Mouse (Mus musculus) gonadal fat pad, adult 2 months (tissue): ENCODE data around the gene Traip. TPM values are rescaled to one million over a fixed set of nuclear protein-coding genes. Genes with fewer than 3 reads are reported as not detected.

ENCODE experiments used
- DNase-seq: peaks from one replicate; pipeline ENCODE4 v3.0.0-alpha.2; 2012; ENCODE audit warnings: low read depth
- polyA plus RNA-seq: library from polyadenylated mRNA; depleted of rRNA; stranded (reverse); fragments of >200 nt; gene quantifications from 2 replicates; pipeline ENCODE4 v1.2.3, GENCODE M21; 2012; rRNA removed

Gene Traip
- polyA plus RNA-seq, result 0.81 and 1.2 TPM in 2 replicates

DNA sequence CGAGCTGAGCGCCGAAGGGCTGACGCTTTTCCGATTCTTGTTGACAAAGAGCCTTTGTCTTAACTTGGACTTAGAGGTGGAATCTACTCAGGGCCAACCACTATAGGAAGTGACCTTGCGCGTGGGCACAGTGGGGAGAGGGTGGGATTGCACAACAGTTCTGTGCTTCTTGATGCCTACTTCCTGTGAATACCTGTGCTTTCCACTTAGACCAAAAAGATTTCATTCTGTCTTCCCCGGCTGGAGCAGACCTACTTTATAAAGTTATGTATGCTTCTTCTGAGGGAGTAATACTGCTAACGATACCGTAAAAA, at the start of gene Traip:
Traip (plus strand) TSS at position 215 of the 314 bp plus-strand sequence.
- DNase-seq, result no peak

DNA sequence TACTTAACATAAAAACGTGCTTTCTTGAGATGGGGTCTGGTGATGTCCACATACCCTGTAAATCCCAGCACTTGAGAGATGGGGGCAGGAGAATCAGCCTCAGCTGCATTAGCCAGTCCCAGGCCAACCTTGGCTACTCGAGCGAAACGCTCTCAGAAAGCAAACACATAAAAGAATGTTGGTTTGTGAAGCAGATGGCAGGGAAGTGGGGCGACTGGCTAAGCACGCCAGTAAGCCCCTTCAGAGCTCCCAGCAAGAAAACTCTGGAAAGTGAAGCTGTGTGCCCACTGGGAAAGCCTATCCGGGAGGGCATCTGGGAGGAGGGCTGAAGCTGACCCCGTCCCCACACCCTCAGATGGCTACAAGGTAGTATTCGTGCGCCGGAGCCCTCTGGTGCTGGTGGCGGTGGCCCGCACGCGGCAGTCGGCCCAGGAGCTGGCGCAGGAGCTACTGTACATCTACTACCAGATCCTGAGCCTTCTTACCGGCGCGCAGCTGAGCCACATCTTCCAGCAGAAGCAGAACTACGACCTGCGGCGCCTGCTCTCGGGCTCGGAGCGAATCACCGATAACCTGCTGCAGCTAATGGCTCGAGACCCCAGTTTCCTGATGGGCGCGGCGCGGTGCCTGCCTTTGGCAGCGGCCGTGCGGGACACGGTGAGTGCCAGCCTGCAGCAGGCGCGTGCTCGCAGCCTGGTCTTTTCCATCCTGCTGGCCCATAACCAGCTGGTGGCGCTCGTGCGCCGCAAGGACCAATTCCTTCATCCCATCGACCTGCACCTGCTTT, 48.9 kb upstream of the Traip start:
- DNase-seq, result no peak

DNA sequence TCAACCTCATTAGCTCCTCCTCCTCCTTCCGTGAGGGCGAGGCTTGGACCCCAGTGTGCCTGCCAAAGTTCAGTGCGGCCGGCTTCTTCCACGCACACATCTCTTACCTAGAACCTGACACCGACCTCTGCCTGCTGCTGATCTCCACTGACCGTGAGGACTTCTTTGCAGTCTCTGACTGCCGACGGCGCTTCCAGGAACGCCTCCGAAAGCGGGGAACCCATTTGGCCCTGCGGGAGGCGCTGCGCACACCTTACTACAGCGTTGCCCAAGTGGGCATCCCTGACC, 48.4 kb upstream of the Traip start:
- DNase-seq, result no peak

DNA sequence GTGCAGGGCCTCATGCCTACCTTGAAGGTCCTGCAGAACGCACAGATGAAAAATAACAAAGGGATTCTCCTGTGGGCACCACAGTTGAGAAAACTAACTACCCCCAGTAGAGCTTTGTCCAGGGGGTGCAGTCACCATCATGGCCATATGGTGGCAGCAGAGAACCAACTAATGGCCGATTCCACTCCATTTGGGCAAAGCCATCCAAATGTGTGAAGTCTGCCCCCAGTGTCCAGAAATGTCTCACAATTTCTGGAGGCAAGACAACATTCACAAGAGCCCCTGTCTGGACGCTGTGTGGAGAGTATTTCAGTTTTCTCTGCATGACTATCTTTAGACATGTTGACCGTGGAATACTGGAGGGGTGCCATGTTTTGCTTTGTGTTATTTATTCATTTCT, 45.2 kb upstream of the Traip start:
- DNase-seq, result no peak

DNA sequence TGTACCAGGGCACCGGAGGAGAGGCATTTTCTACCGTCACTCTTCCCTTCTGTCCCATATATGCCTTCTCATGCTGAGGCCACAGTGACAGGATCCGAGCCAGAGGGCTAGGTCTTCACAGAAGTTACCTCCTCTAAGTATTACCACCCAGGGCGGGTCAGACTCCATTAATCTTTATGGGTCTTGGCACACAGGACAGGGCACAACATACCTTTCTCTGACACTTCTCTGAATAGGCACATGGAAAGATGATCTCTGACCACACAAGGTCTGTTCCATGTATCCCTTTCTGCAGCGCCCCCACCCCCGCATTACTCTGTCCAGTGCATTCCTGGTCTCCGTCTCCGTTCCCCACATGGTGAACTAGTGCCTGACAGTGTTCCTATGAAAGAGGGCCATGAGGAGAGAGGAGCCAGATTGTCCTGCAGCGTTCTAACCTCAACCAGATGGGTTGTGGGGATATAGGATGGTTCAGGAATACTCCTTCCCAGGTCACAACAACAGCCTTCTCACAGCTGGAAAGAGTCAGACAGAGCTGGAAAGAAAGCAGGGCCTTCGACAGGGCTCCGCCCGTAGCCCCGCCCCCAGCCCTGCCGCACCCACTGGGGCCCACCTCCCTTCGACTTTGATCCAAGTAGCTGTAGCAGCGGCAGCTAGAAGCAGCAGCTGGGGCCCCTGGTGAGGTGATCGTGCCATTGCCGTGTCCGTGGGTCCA, 43.5 kb upstream of the Traip start, which contains the start of gene Mst1r:
Mst1r (plus strand) TSS at position 622 of the 715 bp plus-strand sequence.
- no peak for DNase-seq

DNA sequence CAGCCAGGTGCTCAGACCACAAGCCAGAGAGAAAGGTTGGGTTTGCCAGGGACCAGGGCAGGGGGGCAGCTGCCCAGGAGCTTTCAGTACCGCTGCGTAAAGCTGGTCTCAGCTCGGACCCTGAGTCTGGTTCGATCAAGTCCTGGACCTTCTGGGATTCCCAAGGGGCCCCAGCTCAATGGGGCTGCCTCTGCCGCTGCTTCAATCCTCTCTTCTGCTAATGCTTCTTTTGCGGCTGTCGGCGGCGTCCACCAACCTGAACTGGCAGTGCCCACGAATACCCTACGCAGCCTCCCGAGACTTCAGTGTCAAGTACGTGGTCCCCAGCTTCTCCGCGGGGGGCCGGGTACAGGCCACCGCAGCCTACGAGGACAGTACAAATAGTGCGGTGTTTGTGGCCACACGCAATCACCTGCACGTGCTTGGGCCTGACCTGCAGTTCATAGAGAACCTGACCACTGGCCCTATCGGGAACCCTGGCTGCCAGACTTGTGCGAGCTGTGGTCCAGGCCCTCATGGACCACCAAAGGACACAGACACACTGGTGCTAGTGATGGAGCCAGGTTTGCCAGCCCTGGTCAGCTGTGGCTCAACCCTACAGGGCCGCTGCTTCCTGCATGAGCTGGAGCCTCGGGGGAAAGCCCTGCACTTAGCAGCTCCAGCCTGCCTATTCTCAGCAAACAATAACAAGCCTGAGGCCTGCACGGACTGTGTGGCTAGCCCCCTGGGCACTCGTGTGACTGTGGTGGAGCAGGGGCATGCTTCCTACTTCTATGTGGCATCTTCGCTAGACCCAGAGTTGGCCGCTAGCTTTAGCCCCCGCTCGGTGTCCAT, 42.8 kb upstream of the Traip start:
- DNase-seq, result no peak

DNA sequence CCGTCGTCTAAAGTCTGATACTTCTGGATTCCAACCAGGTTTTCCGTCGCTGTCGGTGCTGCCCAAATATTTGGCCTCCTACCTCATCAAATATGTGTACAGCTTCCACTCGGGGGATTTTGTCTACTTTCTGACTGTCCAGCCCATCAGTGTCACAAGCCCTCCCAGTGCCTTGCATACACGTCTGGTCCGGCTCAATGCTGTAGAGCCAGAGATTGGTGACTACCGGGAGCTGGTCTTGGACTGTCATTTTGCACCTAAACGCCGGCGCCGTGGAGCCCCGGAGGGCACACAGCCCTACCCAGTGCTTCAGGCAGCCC, 42.2 kb upstream of the Traip start:
- DNase-seq, result no peak

DNA sequence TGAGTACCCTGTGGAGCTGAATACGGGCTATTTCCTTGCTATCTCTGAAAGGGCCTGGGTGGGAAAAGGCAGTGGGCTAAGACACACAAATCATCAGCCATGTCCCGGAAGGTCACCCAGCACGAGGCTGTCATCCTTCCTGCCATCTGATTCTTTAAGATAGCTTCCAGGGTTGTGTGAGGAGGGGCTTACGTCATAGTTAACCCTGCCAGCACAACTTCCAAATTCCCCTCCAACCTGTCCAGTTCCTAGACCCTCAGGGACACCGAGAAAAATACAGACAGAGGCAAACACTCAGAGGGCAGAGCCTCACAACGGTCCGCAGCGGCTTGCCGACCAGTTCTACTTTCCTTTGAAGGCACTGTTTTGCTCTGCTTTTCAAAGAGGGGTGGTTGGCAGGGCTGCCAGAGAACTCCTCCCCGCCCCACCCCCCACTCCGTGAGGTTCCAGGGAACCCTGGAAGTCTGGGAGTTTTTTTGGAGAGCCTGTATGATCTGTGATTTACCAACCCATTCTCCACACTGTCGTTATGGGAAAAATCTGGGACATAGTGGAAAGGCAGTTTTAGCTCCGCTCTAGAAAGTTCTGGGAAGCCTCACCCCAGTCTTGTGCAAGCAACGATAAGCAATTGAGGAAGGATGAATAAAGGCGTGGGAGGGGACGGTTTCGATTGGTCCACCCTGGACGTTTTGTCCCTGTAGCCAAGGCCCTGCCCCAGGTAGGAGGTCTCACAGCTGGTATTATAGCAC, 41.4 kb upstream of the Traip start:
- no peak for DNase-seq

DNA sequence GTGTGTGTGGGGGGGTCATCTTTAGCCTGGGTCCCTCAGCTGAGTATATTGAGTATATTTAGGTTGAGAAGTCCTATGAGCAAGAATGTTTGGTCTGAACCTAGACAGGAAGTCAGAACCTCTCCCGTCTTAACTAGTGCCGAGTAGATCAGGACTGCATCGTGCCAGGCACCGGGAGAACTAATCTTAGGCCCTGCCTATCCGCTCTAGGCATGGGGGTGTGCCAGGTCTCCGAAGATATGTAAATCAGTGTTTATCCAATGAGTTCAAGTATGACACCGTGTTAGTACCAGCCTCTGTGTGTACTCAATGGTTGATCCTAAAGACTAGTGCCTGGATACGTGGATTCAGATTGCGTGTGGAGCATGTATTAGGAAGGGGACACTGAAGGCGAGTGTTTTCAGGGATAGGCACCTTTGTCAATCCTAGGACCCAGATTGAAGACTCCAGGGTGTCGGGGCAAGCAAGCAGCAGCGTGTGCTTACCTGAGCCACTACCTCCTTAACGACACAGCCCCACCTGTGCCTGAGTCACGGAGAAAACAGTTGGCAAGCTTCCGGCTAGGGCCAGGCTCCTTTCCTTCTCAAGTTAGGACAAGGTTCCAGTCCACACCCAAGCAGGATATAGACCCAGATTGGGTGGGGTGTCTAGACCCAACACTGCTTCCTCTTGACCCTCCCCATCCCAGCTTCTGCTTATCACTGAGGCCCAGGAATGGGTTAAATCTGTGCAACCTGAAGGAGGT, 39.7 kb upstream of the Traip start:
- DNase-seq, result no peak

DNA sequence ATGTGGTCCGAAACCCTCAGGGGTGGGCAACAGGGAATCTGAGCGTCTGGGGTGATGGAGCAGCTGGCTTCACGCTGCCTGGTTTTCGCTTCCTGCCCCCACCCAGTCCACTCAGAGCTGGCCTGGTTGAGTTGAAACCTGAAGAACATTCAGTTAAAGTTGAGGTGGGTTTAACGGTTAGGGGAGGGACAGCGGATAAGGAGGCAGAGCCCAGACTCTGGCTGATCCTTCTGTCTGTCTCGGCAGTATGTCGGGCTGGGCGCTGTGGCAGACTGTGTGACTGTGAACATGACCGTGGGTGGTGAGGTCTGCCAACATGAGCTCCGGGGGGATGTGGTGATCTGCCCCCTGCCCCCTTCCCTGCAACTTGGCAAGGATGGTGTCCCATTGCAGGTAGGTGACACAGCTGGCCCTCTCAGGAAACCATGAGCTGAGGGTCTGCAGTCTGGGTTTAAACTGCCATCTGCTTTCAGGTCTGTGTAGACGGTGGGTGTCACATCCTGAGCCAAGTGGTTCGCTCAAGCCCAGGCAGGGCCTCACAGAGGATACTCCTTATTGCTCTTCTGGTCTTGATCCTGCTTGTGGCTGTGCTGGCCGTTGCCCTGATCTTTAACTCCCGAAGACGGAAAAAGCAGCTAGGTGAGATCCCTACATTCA, 35.0 kb upstream of the Traip start:
- no peak for DNase-seq

DNA sequence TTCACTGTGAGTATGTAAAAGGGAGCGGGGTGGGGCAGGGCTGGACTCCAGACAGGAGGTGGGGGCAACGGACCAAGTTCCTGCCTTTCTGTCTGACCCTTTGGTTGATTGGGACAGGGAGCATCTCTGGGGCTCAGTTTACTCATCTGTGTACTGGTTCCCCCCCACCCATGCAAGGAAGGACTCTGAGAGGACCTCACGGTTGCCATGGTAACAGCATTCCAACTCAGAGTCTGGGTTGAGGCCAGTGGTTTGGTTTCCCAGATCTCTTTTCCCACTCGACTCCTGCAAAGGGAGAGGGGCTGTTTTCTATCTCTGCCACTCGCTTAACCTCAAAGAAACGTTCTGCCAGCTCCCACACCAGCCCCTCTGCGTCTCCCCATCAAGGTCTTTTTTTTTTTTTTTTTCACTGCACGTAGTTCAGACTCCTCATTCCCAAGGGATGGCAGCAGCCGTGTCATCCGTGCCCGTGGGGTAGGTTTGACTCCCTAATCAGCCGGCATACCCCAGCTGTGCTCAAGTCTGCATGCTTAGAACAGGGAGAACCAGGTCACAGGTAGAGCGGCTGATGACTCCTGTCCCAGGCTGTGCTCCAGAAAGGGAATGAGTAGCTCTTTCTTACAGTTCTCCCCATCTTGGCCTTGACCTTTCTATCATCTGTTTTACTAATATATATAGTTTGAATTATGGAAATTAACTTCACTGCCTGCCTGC, 31.9 kb upstream of the Traip start:
- DNase-seq, result no peak

DNA sequence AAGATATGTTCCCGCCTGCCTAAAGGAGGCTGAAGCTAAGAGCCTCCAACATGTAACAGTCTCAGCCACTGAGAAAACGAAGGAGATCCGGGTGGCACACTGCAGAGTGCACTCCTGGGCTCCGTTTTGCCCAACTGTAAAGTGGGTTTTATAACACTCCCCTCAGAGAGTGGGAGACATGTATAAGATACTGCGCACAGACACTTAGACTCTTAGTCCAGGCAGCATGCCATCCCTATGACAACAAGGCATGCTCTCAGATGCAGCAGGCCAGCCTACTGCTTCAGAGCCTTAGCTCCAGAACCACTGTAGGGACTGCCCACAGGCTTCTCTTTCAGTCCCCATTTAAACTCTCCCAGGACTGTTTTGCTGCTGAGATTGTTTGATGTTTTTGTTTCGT, 31.1 kb upstream of the Traip start:
- no peak for DNase-seq

DNA sequence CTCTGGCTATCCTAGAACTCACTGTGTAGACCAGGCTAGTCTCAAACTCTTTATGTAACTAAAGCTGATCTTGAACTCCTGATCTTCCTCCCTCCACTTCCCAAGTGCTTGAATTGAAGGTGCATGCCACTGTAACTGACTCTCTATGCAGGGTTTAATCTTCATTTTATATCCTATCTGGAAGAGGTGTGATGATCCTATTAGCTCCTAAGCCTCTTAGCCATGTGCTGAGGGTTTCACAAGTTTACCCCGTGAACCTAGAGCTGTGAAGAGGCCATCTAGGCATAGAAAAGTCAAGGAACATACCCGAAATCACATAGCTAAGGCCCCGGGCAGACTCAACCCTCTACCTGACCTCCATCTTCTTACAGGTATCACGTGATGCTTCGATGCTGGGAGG, 30.5 kb upstream of the Traip start:
- no peak for DNase-seq

DNA sequence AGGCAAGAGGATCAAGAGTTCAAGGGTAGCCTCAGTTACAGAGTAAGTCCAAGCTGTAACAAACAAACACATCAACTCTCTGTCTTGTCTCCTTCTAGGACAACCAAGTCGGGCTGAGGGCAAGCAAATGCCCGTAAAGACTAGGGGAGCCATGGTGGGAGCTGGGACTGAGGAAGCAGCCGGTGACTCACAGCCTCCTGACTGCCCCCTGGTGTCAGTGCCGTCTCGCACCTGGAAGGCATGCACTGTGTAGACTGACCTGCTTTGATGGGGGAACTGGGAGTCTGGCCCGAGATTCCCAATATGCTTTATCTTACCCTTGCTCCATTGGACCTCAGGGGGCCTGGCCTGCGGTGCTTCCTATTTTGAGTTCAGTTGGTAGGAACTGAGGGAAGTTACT, 26.9 kb upstream of the Traip start:
- DNase-seq, result no peak

DNA sequence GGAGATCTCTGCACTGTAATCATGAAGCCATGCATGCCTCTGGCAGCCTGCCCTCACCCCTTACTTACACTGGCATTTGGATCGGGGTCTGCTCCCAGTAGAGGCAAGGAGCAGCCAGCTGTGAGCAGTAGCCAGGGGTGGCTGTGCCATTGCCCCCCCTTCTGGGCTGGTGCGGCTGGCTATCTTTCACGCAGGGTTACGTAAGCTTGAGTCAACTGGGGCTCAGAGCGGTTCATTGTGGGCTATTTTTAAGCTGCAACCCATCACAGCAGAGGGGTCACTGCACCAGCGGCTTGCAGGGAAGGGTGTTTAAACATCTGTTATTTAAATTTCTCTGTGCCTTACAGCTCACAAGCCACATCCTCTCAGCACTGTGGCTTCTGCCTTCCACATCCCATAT, 26.0 kb upstream of the Traip start:
- no peak for DNase-seq

DNA sequence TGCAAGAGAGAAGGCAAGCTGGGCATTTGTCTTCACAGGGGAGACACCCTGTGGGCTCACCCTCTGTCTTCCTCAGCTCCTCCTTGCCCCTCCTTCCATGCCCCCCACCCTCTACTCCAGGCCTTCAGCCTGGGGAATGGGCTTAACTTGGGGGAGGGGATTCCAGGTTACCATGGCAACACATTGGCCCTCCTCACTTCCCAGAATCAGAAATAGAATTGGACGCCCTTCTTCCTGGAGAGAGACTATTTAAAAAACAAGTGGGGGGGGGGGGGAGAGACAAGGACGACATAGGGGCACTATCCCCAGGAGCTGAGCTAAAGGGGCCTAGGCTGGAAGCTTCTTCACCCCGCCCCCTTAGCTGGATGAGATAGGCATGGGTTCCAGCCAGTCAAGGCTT, 24.7 kb upstream of the Traip start:
- DNase-seq, result no peak

DNA sequence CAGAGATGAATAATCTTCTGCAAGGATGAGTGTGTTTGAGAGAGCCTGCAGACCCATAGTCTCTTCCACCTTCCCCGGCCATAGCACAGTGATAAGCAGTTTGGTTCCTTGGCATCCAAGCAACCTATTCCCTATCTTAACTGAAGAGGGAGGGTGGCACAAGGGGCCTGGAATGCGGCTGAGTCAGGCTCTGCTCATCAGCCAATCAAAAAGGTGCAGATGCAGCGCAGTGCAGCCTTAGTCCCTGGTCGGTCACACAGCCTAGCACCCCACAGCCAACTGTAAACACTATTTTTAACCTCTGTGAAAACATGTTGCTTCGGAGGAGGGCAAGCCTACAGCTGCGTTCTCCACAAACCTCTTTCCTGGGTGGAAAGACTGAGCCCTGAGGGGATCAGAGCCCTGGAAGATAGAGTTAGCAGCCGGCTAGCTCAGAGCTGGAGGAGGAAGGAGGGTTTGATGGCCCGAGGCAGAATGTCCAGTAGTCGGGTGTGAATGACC, 23.0 kb upstream of the Traip start:
- no peak for DNase-seq

DNA sequence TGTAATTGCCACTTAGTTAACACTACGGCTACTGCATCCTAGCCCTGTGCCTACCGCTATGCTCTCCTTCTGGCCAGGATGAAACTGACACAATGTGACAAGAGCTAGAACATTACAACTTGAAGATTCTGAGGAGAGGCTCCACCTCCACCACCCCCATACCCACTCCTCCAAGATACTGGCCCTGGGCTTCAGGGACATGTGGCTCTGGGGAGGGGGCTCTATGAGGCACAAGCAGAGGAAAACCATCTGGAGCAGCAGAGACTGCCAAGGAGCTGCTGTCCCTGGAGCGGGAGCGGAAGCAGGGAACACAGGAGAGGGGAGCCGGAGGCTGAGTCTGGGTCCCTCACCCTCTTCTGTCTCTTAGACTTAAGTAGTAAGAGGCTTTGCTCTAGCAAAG, 22.2 kb upstream of the Traip start:
- no peak for DNase-seq

DNA sequence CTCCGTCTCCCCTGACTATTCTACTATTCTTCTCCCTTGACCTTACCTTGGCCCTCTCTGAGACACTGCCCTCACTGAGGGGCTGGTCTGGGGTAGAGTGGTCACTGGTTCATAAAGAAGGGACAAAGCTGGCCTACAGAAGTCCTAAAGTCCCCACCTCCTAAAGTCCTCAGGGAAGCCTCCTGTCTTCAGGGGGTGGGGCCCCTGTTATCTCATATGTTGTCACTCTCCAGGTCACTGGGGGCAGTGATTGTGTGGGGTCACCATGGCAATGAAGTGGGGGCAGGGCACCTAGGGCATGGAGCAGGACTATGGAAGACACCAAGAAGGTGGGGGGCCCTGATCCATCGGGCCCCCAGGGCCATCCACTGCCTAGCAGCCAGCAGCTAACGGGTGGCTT, 21.8 kb upstream of the Traip start, which contains the start of gene Actl11:
Actl11 (plus strand) TSS at position 301 of the 400 bp plus-strand sequence.
- DNase-seq, result no peak

DNA sequence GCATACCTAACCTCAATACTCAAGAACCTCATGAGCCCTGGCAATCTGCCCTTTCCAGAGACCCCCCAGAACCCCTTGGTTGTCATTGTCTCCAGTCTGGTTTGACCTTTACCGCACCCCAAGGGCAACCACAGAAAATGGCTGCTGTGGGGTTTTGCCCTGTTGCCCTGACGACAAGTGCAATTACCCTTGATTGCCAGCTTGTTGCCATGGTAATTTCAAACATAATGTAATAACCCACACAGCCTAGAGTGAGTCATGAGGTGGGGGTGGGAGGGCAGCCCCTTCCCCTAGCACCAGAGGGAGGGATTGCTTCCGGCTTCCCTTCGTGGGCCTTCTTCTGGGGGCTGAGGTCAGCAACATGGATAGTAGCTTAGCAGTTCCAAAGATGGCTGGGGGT, 17.7 kb upstream of the Traip start:
- DNase-seq, result no peak
